Mouse (Mus musculus) right cerebral cortex, postnatal 10 days (tissue): ENCODE results near the gene Stk24.
"Not testable (repeated sequence)": the region's sequence is repeated elsewhere in the genome, so short reads cannot be mapped to it uniquely, and the experiment has no call there.

Source experiments
- DNase-seq, 2 experiments: peaks; one replicate each; pipeline ENCODE4 v3.0.0; 2021; ENCODE audit warnings: low spot score in 2 of 2

Stk24 gene

GRCm38 (mm10) chr14:121379827-121380145 lies at the start of gene Stk24:
Gene Stk24, minus strand, starts transcription at chr14:121380011.
- DNase-seq: no peak

- DNase-seq: no peak
These were observed 48.3 kb upstream of the Stk24 start for GRCm38 (mm10) chr14:121428148-121428547.

GRCm38 (mm10) chr14:121426743-121427142 lies 46.9 kb upstream of the Stk24 start:
- no peak for DNase-seq

GRCm38 (mm10) chr14:121425004-121425793 lies 45.4 kb upstream of the Stk24 start:
- DNase-seq: no peak

- no peak for DNase-seq
These were observed 43.5 kb upstream of the Stk24 start for GRCm38 (mm10) chr14:121423341-121423751.

- DNase-seq: no peak
These were observed 43.0 kb upstream of the Stk24 start for GRCm38 (mm10) chr14:121422664-121423340.

- no peak for DNase-seq
These were observed 42.2 kb upstream of the Stk24 start for GRCm38 (mm10) chr14:121422000-121422399.

- no peak for DNase-seq
These were observed 37.8 kb upstream of the Stk24 start for GRCm38 (mm10) chr14:121417594-121417993.

GRCm38 (mm10) chr14:121416626-121417319 lies 37.0 kb upstream of the Stk24 start:
- DNase-seq: no peak

- no peak for DNase-seq
These were observed 34.9 kb upstream of the Stk24 start for GRCm38 (mm10) chr14:121414635-121415241.

GRCm38 (mm10) chr14:121413726-121414125 lies 33.9 kb upstream of the Stk24 start:
- not testable (repeated sequence) for DNase-seq

GRCm38 (mm10) chr14:121408944-121409343 lies 29.1 kb upstream of the Stk24 start:
- no peak for DNase-seq

- DNase-seq: no peak
These were observed 27.1 kb upstream of the Stk24 start for GRCm38 (mm10) chr14:121406943-121407342.

GRCm38 (mm10) chr14:121405546-121405945 lies 25.7 kb upstream of the Stk24 start:
- no peak for DNase-seq

- DNase-seq: no peak
These were observed 25.3 kb upstream of the Stk24 start for GRCm38 (mm10) chr14:121405120-121405519.

GRCm38 (mm10) chr14:121399676-121400075 lies 19.9 kb upstream of the Stk24 start:
- DNase-seq: no peak

GRCm38 (mm10) chr14:121397471-121397870 lies 17.7 kb upstream of the Stk24 start:
- no peak for DNase-seq

- no peak for DNase-seq
These were observed 15.3 kb upstream of the Stk24 start for GRCm38 (mm10) chr14:121395125-121395524.

- no peak for DNase-seq
These were observed 12.1 kb upstream of the Stk24 start for GRCm38 (mm10) chr14:121391927-121392326.

- no peak for DNase-seq
These were observed 7.9 kb upstream of the Stk24 start for GRCm38 (mm10) chr14:121387760-121388159.

GRCm38 (mm10) chr14:121385440-121385839 lies 5.6 kb upstream of the Stk24 start:
- no peak for DNase-seq

- no peak for DNase-seq
These were observed 4.0 kb upstream of the Stk24 start for GRCm38 (mm10) chr14:121383801-121384200.
